Mouse (Mus musculus): ENCODE data around the gene Dnali1. TPM values are rescaled to one million over a fixed set of nuclear protein-coding genes. Genes with fewer than 3 reads are reported as not detected.

The Dnali1 gene
- not detected for polyA plus RNA-seq (2017; shearing (Covaris generic))

- peak; percentile 48 for ATAC-seq
These were observed at the start of gene Dnali1 for GRCm38 (mm10) chr4:125065517-125066307. Gene Dnali1, minus strand, starts transcription at chr4:125065703.

DNA sequence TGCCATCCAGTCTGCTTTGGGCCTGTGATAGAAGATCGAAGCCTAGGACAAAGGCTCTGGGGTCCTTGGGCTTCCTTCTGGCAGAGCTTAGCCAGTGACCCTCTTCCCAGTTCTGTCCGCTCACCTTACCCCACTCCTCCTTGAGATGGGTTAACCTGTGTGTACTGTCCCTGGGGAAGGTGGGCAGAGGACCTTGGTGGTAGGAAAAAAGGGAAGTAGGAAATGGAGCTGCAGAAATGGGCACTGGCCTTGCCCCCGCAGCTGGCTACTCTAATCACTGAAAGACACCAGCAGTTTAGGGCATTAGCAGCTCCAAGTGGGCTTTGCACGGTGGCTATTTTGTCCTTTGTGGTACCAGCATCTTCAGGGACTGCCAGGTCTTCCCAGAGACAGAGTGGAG lies 49.6 kb upstream of the Dnali1 start:
- no peak for ATAC-seq

DNA sequence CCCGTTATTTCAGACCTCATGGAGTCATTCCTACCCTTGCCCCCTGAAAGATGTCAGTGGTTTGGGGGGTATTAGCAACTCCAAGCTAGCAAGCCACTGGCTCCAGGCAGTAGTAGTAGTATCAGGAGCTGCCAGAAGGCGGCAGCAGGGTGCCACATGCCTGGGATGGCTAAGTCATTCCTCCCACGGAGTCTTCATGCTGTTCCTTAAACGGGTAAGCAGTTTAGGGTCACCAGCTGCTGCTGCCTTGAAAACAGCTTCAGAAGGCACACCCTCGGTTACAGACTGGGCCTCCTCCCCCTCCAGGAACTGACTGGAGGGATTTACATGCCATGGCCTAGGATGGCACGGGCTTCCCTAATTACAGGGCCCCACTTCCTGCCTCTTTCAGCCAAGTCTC lies 49.1 kb upstream of the Dnali1 start:
- ATAC-seq: peak; percentile 74

GRCm38 (mm10) chr4:125105354-125105753 lies 39.9 kb upstream of the Dnali1 start:
- ATAC-seq: no peak

DNA sequence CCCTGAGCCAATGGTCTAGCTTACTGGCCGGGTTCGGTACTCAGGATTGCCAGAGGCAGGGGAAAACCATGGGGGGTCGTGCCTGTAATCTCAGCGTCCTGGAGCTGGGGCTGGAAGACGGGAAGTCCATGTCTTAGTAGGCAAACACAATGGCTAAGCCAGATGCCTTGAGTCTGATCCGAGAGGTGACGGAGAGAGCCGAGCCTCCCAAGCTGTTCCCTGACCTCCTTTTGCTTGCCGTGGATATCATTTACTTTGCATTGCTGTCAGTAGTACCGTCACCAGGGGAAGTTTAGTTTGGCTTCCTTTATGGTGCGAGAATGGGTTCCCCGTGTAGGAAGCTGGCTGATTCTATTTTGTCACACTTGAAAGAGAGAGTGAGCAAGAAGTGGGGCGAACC lies 35.8 kb upstream of the Dnali1 start:
- ATAC-seq: no peak

DNA sequence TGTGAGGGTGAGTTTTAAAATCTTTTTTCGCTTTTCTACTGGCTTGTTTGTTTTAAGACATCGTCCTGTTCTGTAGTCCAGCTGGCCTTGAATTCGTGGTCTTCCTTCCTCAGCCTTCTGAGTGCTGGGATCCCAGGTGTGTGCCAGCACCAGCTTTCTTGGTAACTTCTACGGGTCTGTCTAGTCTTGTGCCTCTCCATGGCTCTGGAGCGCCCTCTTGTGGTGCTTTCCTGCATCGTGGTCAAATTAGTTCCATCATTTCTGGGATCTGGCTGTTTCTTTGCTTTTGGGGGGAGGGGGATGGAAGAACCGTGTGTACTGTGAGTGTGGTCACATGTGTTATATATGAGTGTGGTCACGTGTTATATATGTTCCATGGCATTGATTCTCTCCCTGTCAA lies 34.0 kb upstream of the Dnali1 start:
- peak; percentile 94 for ATAC-seq

- no peak for ATAC-seq
These were observed 31.9 kb upstream of the Dnali1 start for GRCm38 (mm10) chr4:125097412-125097811.

DNA sequence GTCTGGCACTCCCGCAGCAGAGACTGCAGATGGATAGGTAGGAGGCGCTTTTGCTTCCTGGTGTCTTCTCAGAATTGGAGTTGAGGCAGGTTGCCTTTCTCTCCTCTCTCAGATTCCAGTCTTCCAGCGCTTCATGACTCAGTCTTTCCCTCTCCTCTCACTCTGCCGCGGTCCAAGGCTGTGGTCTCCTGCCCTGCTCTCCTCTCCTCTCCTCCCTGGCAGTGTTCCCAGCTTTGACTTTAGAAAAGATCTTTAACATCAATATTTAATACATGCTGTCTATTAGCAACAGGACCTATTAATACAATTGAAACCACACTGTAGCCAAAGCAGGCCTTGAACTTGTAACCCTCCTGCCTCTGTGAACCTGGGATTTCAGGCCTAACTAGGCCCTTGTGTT lies 30.6 kb upstream of the Dnali1 start:
- no peak for ATAC-seq

DNA sequence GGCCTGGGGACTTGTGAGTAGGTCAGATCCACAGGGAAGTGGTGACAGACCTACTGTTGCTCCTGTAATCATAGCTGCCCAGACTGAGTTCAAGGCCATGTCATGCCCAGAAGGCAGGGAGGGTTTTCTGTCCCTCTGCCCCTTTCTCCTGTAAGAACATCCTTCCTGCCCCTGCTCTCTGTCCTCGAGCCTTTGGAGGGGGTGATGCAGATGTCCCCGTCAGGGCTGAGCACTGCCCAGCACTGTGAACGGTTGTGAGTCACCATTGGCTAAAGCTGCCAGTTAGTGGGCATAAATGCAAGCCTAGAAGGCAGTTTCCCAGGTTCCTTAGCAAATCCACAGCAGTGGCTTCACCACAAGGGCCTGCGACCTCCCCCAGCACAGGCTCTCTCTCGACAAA lies 27.5 kb upstream of the Dnali1 start:
- ATAC-seq: no peak

DNA sequence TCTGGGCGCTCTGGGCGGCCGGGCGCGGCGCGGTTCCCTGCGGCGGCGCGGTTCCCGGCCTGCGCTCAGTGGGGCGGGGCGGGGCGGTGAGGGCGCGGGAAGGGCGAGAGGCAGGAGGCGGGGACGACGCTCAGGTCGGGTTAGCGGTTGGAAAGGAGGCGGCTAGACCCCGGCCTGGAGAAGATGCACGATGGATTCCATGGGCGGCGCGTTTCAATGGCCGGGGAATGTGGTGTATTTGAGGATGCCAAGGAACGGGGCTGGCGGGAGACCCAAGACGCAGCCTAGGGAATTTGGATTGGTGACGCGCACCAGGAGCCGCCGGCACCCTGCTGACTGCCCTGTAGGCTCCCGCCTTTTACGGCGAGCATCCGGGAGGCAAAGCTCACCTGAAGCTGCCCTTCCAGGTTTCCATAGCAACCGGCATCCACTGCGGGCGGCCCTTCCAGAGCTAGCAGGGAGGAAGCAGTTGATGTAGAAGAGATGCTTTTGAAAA lies 19.9 kb upstream of the Dnali1 start:
- ATAC-seq: peak; percentile 65

DNA sequence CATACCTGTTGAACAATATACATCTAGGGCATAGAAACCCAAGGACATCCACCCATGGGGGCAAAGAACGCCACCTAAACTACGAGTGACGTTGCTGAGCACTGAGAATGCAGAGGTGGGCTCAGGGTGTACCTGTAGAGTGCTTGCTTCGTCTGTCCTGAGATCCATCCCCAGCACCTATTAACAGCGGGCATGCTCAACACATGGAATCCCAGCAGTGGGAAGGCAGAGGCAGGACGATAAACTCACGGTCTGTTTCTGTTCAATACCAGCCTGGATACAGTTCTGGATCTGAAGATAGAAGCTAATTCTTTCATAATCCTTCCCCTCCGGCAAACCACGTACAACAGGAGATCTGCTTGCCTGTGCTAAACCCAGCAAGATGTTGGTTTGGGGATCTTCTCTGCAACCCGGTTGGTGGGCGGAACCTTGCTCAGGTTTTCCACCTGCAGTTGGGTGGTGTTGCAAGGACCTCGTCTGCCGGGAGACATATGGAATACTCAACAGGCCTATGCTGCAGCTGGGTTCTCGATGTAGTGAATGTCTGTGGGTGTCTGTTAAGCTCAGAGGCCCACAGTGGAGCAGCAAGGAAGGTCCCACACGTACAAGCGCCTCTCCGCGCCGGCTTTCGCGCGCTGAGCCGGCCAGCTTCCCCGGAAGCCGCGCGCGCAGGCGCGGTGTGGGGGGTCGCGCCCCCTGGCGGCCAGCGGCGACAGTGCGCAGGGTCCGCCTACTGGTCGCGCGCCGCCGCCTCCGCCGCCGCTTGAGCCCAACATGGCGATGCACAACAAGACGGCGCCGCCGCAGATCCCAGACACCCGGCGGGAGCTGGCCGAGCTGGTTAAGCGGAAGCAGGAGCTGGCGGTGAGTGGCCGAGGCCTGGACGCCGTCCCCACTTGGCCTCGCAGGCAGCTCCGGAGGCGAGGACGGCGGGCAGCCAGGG lies 19.2 kb upstream of the Dnali1 start, which contains the start of gene Meaf6:
Gene Meaf6, plus strand, starts transcription at position 732 of the 943 bp plus-strand sequence.
- peak; percentile 88 for ATAC-seq

DNA sequence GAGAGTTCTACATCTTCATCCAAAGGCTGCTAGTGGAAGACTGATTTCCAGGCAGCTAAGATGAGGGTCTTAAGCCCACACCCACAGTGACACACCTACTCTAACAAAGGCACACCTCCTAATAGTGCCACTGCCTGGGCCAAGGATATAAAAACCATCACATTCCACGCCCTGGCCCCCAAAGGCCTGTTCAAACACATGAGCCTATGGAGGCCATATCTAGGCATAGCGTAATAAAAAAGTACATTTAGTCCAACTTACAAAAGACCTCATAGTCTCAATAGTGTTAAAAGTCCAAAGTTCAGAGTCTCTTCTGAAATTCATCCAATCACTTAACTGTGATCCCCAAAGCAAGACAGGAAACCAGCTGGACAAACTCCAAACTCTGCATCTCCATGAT lies 13.2 kb upstream of the Dnali1 start:
- ATAC-seq: no peak

GRCm38 (mm10) chr4:125077700-125078099 lies 12.2 kb upstream of the Dnali1 start:
- ATAC-seq: no peak

GRCm38 (mm10) chr4:125066490-125067370 lies 1.2 kb upstream of the Dnali1 start, which contains the start of gene Snip1:
Gene Snip1, plus strand, starts transcription at chr4:125066672.
- ATAC-seq: peak; percentile 94

DNA sequence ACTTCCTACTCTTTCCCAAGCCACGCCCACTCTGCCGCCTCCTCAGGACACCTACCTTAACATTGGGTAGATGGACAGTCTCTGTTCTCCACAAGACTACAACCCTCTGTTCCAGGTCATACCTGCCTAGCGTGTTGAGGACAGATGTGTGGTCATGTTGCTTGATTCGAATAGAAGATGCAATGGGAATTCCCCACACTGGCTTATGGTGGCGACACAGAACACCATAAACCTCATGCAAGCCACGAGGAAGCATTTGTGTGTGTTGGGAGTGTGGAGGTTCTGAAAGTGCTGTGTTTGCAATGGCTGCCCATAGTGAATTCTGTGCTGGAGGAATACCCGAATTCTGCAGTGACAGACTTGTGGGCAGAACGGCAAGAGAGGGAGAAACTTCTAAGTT lies 1.7 kb downstream of the Dnali1 start:
- ATAC-seq: no peak

- peak; percentile 54 for ATAC-seq
These were observed 6.5 kb downstream of the Dnali1 start for GRCm38 (mm10) chr4:125059025-125059424.

DNA sequence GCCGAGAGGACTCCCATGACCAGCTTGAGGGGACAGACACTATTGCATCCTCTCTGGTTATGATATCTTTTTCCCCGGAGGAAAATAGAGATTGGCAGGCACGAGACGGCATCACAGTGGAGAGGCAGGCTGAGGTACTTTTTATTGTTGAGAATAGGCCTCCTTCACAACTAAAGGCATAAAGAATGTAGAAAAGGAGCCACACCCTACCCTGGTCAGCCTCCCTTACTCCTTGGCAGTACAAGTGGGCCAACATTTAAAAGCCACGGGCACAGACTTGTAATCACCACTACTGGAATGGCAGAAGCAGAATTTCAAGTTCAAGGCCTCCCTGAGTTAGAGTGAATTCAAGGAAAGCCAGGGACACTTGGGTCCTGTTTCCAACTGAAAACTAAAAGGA lies 7.5 kb downstream of the Dnali1 start:
- no peak for ATAC-seq

DNA sequence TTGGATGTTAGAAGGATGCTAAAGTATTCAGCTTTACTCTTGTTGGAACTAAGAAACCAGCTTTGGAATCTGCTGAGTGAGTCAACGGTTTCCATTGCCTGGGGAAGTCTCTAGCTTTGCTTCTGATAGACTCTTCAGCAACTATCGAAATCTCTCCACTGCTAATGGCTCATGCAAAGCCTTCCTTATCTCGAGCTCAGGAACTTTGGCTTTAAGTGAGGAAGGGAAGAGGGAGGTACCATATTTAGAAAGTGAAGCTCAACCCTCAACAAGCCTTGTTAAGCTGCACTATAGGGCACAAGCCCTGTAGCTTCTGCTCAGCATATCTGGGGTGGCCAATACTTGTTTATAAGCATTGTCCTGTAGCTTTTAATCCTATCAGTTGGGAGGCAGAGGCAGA lies 8.2 kb downstream of the Dnali1 start:
- no peak for ATAC-seq

- no peak for ATAC-seq
These were observed 9.0 kb downstream of the Dnali1 start for GRCm38 (mm10) chr4:125056476-125056875.

GRCm38 (mm10) chr4:125055385-125055784 lies 10.1 kb downstream of the Dnali1 start:
- ATAC-seq: no peak

DNA sequence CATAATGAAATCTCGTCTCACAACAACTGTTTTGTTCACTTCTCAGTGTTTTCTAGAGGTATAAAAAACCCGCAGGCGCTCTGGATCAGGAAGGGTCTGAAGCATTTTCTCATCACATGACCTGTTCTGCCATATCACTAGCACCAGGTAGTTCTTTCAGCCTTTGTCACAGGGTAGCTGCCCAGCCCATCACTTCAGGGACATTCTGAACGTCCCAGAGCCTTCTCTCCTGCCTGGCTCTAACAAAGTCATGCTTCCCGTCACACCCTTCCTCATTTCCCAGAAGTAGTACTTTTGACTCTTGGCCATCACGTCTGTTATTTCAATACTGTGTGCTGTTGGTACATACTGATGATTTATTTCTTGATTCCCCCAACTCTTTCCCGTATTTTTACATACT lies 21.0 kb downstream of the Dnali1 start:
- ATAC-seq: no peak

- ATAC-seq: no peak
These were observed 31.2 kb downstream of the Dnali1 start for GRCm38 (mm10) chr4:125034341-125034740.

Measured in CD4-positive, CD25-positive, alpha-beta regulatory T cell, adult 4 months (primary cell).